Mouse (Mus musculus) small intestine, adult 2 months (tissue): ENCODE measurements around the gene Ccdc8.

Experiments
- CTCF ChIP-seq: fragments of 200-500 bp; IDR thresholded peaks from 2 replicates; pipeline ENCODE4 v1.5.1; 2012; ENCODE audit warnings: low read depth, mild to moderate bottlenecking, control low read depth, inconsistent platforms, low read length, moderate library complexity, mixed read lengths; ENCODE audit not compliant: insufficient replicate concordance, insufficient read length; ENCODE audit errors: extremely low read depth
- POLR2A ChIP-seq: fragments of 200-500 bp; IDR thresholded peaks from 2 replicates; pipeline ENCODE4 v1.6.1; 2012; ENCODE audit warnings: low read depth, mild to moderate bottlenecking, control low read depth, inconsistent platforms, low read length, moderate library complexity

DNA sequence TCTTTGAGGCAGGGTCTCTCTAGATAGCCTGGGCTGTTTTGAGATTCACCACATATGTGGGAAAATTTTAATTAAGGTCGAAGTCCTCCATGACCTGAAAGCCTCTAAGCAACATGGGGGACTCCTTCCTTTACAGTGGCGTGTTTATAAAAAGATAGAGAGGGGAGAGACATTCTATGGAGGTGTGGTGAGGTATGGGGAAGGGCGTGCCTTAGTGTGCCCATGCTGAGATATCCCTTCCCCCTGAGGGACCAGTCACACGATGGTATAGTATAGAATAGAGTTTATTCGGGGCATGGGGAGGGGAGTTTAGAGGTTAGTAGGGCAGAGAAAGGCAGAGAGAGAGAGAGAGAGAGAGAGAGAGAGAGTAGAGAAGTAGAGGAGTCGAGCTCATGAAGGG, 14.3 kb upstream of the Ccdc8 start:
- TF ChIP-seq POLR2A = no peak
- TF ChIP-seq CTCF = no peak
